Comparison of ENCODE assay signal across 9 mouse cellular contexts in the genomic region with DNA sequence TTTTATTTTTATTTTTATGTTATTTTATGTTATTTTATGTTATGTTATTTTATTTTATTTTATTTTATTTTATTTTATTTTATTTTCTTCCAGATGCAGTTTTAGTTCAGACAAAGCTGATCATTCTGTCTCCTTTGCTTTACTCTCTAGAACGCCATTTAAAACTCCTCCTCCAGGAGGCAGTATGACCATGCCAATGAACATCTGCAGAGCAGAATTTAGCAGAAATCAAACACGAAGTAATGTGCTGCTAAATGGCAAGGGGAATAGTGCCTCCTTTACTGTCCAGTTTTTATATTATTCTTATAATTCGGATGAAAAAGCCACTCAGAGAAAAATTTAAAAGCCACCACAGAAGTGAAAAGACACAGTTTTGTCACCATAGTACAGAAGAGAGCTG.
DNase-seq lines count a peak whose midpoint lies in the region; ATAC-seq lines count a peak whose summit lies in the region.
"Had no signal": no experiment of that assay in that cellular context is flagged by ENCODE, and none has a peak within 500 bp of the region (broad histone marks: within the 10 kb centered on the region; RNA-seq: fewer than 3 reads in every experiment).

No protein-coding gene starts in this region.

- no peaks in the 10 kb centered on the region for H3K4me1 ChIP-seq in liver, embryonic 13.5 days (replicated peaks)
- H3K4me1 ChIP-seq in liver, embryonic 11.5 days (replicated peaks; ENCODE audit: control insufficient read depth, insufficient read depth, low read length), result no peaks in the 10 kb centered on the region
- H3K4me1 ChIP-seq: liver, embryonic 15.5 days had no signal

- no peak overlapping the region for H3K9ac ChIP-seq in liver, embryonic 13.5 days
- no peak overlapping the region for H3K9ac ChIP-seq in liver, embryonic 11.5 days (ENCODE audit: low read depth, low read length)
- H3K9ac ChIP-seq: liver, embryonic 15.5 days had no signal

- intact Hi-C loops in heart, postnatal 14 days (cut with DNase I), result loop anchor here (2.0 to 5.0 kb wide), 2 partner anchors 460 to 779 kb away; no protein-coding TSS in a partner anchor

- H3K9me3 ChIP-seq in liver, embryonic 13.5 days (replicated peaks), result no peaks in the 10 kb centered on the region
- H3K9me3 ChIP-seq in liver, embryonic 11.5 days (ENCODE audit: control insufficient read depth, low read length), result no peaks in the 10 kb centered on the region
- H3K9me3 ChIP-seq: liver, embryonic 15.5 days had no signal

- no peak for ATAC-seq in liver, embryonic 13.5 days (ENCODE audit: low read depth)
- ATAC-seq in liver, embryonic 11.5 days (replicated peaks; ENCODE audit: low FRiP score), result no peak

- H3K27me3 ChIP-seq in liver, embryonic 13.5 days, result no peaks in the 10 kb centered on the region
- H3K27me3 ChIP-seq in liver, embryonic 11.5 days (replicated peaks; ENCODE audit: control insufficient read depth, insufficient read depth, low read length), result no peaks in the 10 kb centered on the region
- H3K27me3 ChIP-seq: liver, embryonic 15.5 days had no signal

- H3K4me3 ChIP-seq in liver, embryonic 13.5 days (replicated peaks), result no peak overlapping the region
- no peak overlapping the region for H3K4me3 ChIP-seq in liver, embryonic 11.5 days (ENCODE audit: low read depth, low read length)
- H3K4me3 ChIP-seq: liver, embryonic 15.5 days had no signal

- DNase-seq in liver, embryonic 13.5 days, result peak; percentile 11
- DNase-seq in liver, embryonic 11.5 days (ENCODE audit: low spot score), result no peak
- peak; percentile 87 for DNase-seq in ZHBTc4 (ENCODE audit: low read depth, low spot score)
- DNase-seq in cerebellum, adult 9-11 months, result peak; percentile 56
- DNase-seq in heart, postnatal 14 days, result peak; percentile 33 to 77
- peak; percentile 33 to 73 for DNase-seq in layer of hippocampus, postnatal 25 days (ENCODE audit: extremely low spot score in 1 of 2, low spot score in 1 of 2)
- DNase-seq in retina, embryonic 14.5 days (ENCODE audit: low spot score), result peak; percentile 65
- DNase-seq in spleen, postnatal 36 days (ENCODE audit: low spot score in 2 of 2), result no peak

- 16% methylated on average over 3 of the region's 3 CpGs for WGBS in liver, embryonic 13.5 days (ENCODE audit: insufficient replicate concordance)
- WGBS in liver, embryonic 11.5 days, result 28% methylated on average over 3 of the region's 3 CpGs

- H3K27ac ChIP-seq in liver, embryonic 13.5 days, result no peak overlapping the region
- no peak overlapping the region for H3K27ac ChIP-seq in liver, embryonic 11.5 days (ENCODE audit: low read depth, low read length)
- H3K27ac ChIP-seq: liver, embryonic 15.5 days had no signal

- no peaks in the 10 kb centered on the region for H3K36me3 ChIP-seq in liver, embryonic 13.5 days
- no peaks in the 10 kb centered on the region for H3K36me3 ChIP-seq in liver, embryonic 11.5 days (ENCODE audit: control insufficient read depth, insufficient read depth, low read length)
- H3K36me3 ChIP-seq: liver, embryonic 15.5 days had no signal

- H3K4me2 ChIP-seq in liver, embryonic 13.5 days, result no peak overlapping the region
- H3K4me2 ChIP-seq in liver, embryonic 11.5 days, result no peak overlapping the region
- H3K4me2 ChIP-seq: liver, embryonic 15.5 days had no signal

Comparison
In these comparisons a context has a peak if more than half of its experiments do, and no peak if none do; other contexts are left out.
1. DNase-seq: peak in liver, embryonic 13.5 days (single experiment), ZHBTc4 (single experiment), cerebellum, adult 9-11 months (single experiment), heart, postnatal 14 days (2 of 2), layer of hippocampus, postnatal 25 days (2 of 2) and retina, embryonic 14.5 days (single experiment); none in liver, embryonic 11.5 days (single experiment) and spleen, postnatal 36 days (0 of 2).